Mouse (Mus musculus): ENCODE measurements around the gene B3glct. TPM values are rescaled to one million over a fixed set of nuclear protein-coding genes. Genes with fewer than 3 reads are reported as not detected.

The B3glct gene
- polyA plus RNA-seq, 1 experiment, result 28.9 TPM

DNA sequence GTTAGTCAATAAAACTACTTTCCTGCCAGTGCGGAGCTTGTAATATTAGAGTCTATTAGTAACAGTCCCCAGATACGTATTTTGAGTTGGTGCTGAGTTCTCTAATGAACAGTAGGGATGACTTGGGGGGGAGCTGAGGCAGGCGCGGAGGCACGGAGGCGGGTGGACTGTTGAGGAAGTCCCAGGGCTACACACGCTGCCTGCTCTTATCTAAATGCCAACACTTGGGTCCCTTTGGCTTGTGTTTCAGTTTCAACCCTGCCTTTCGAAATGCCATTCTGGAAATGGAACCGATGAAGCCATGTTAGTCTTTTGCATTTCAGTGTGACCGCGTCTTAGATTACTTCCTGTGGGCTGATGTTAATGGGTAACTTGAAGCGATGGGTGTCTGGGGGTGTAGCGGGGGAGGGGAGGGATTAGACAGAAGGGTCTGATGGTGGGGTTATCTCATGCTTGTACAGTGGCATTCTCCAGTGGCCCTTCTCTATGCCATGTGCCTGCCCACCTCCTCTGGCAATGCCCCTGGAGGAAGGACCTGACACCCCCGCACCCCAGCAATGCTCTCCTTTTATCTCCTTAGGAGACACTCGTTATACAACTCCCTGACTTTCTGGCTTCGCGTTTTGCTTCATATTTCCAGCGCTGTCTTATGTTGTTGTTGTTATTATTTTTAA lies 17.2 kb downstream of the B3glct start:
- Histone ChIP-seq H3K4me3 (ENCODE audit: insufficient read depth, low read length) (no peak overlapping the region), H3K4me1 (ENCODE audit: control insufficient read depth, insufficient read depth, low read length) (no peaks in the 10 kb centered on the region), H3K27ac (ENCODE audit: insufficient read depth, low read length) (no peak overlapping the region)
- TF ChIP-seq CTCF (IDR thresholded peaks at IDR 0.05; ENCODE audit: borderline replicate concordance, insufficient read depth, low read length), result no peak

- H3K27ac ChIP-seq (ENCODE audit: insufficient read depth, low read length), result no peak overlapping the region
- TF ChIP-seq POLR2A (IDR thresholded peaks at IDR 0.05; ENCODE audit: low read depth, low read length) (no peak), CTCF (IDR thresholded peaks at IDR 0.05; ENCODE audit: borderline replicate concordance, insufficient read depth, low read length) (no peak)
- no peak overlapping the region for H3K4me3 ChIP-seq (ENCODE audit: insufficient read depth, low read length)
These were observed 24.7 kb downstream of the B3glct start for GRCm38 (mm10) chr5:149702770-149703169.

GRCm38 (mm10) chr5:149711545-149711944 lies 33.5 kb downstream of the B3glct start:
- TF ChIP-seq CTCF (IDR thresholded peaks at IDR 0.05; ENCODE audit: borderline replicate concordance, insufficient read depth, low read length) (no peak), POLR2A (IDR thresholded peaks at IDR 0.05; ENCODE audit: low read depth, low read length) (no peak)
- Histone ChIP-seq H3K4me1 (ENCODE audit: control insufficient read depth, insufficient read depth, low read length) (no peaks in the 10 kb centered on the region), H3K27ac (ENCODE audit: insufficient read depth, low read length) (no peak overlapping the region), H3K4me3 (ENCODE audit: insufficient read depth, low read length) (no peak overlapping the region)

More at GRCm38 (mm10) chr5:149702770-149703169, 24.7 kb downstream of the B3glct start:
- no peaks in the 10 kb centered on the region for H3K4me1 ChIP-seq (ENCODE audit: control insufficient read depth, insufficient read depth, low read length)

DNA sequence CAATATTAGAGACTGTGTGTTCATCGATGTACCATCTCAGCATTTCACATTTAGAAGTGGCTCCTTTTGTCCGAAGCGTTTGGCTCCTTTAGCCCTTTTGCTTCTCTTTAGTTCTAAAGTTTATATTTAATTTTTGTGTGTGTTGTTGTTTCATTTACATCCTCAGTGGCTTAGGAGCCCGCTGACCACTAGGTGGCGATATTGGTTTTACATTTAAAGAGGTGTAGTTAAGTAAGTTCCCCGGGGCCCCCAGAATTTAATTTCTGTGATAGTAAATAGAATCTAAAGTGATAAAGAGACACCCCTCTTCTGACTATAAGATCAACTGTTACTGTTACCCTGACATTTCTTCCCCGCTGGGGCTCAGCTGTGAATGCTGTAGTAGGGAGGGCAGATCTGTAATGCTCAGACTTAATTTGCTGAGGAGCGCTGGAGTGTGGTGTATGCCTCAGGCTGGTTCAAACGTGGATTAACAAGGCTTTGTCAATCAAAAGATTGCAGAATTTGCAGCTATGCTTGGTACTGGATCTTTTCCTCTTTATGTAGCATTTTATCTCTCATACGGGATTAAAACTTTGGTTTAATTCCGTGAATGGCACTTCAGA lies 35.2 kb downstream of the B3glct start:
- no peak for TF ChIP-seq CTCF (IDR thresholded peaks at IDR 0.05; ENCODE audit: borderline replicate concordance, insufficient read depth, low read length)
- no peak for TF ChIP-seq POLR2A (IDR thresholded peaks at IDR 0.05; ENCODE audit: low read depth, low read length)
- H3K4me3 ChIP-seq (ENCODE audit: insufficient read depth, low read length), result no peak overlapping the region
- no peak overlapping the region for H3K27ac ChIP-seq (ENCODE audit: insufficient read depth, low read length)
- H3K4me1 ChIP-seq (ENCODE audit: control insufficient read depth, insufficient read depth, low read length), result no peaks in the 10 kb centered on the region

GRCm38 (mm10) chr5:149713834-149714233 lies 35.8 kb downstream of the B3glct start:
- TF ChIP-seq CTCF (IDR thresholded peaks at IDR 0.05; ENCODE audit: borderline replicate concordance, insufficient read depth, low read length), result no peak
- TF ChIP-seq POLR2A (IDR thresholded peaks at IDR 0.05; ENCODE audit: low read depth, low read length), result no peak
- Histone ChIP-seq H3K4me3 (ENCODE audit: insufficient read depth, low read length) (no peak overlapping the region), H3K4me1 (ENCODE audit: control insufficient read depth, insufficient read depth, low read length) (no peaks in the 10 kb centered on the region), H3K27ac (ENCODE audit: insufficient read depth, low read length) (no peak overlapping the region)

DNA sequence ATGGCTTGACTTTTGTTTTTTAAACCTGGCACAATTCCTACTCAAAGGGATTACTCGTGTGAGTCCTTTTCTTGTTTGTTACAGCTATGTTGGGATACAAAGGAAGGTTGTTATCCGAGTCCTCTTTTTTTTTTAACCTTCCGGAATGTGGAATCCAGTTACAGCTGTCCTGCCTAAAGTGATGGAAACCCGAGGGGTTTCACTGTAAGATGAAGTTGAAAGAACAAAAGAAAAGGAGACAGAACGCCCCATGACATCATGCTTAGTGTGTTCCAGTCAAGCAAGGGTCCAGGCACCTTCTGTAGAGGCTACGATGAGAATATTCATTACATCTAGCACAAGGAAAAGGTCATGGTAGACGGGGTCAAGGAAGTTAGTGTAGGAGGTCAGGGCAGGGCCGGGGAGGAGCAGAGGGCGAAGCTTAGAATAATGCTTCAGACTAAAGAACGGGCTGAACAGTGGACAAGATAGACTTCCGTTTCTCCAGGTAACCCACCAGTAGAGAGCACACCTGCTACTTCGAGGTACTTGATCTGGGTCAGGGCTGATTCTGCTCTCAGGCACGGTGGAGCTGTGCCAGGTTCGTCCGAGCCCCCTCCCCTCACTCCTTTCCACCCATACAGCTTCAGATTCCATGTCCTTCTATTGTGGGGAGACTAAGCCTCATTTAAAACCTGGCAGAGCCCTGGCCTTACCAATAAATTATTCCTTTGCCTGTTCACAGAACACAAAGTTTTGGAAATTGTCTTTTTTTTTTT lies 37.7 kb downstream of the B3glct start:
- no peak for TF ChIP-seq POLR2A (IDR thresholded peaks at IDR 0.05; ENCODE audit: low read depth, low read length)
- no peak for TF ChIP-seq CTCF (IDR thresholded peaks at IDR 0.05; ENCODE audit: borderline replicate concordance, insufficient read depth, low read length)
- H3K27ac ChIP-seq (ENCODE audit: insufficient read depth, low read length), result no peak overlapping the region
- H3K4me3 ChIP-seq (ENCODE audit: insufficient read depth, low read length), result no peak overlapping the region
- no peaks in the 10 kb centered on the region for H3K4me1 ChIP-seq (ENCODE audit: control insufficient read depth, insufficient read depth, low read length)

DNA sequence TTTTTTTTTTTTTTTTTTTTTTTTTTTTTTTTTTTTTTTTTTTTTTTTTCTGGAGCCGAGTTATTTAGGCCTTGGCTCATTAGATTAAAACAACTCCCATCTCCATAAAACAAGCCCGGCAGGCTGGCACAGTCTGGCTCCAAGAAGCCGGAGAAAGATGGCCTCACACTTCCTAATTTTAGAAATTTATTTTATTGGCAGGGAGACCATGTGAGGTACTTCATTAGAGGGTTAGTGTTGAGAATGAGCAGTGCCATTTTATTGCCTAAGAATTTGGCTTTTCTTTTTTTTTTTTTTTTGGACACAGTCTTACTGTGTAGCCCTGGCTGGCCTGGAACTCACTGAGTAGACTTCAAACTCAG lies 38.3 kb downstream of the B3glct start:
- H3K4me3 ChIP-seq (ENCODE audit: insufficient read depth, low read length), result no peak overlapping the region
- no peak overlapping the region for H3K27ac ChIP-seq (ENCODE audit: insufficient read depth, low read length)
- H3K4me1 ChIP-seq (ENCODE audit: control insufficient read depth, insufficient read depth, low read length), result no peaks in the 10 kb centered on the region
- no peak for TF ChIP-seq CTCF (IDR thresholded peaks at IDR 0.05; ENCODE audit: borderline replicate concordance, insufficient read depth, low read length)
- no peak for TF ChIP-seq POLR2A (IDR thresholded peaks at IDR 0.05; ENCODE audit: low read depth, low read length)

- H3K4me3 ChIP-seq (ENCODE audit: insufficient read depth, low read length), result no peak overlapping the region
- TF ChIP-seq CTCF (IDR thresholded peaks at IDR 0.05; ENCODE audit: borderline replicate concordance, insufficient read depth, low read length), result peak; percentile 25; the same call in 1 of the 2 replicates
- TF ChIP-seq POLR2A (IDR thresholded peaks at IDR 0.05; ENCODE audit: low read depth, low read length), result no peak
- H3K27ac ChIP-seq (ENCODE audit: insufficient read depth, low read length), result no peak overlapping the region
- H3K4me1 ChIP-seq (ENCODE audit: control insufficient read depth, insufficient read depth, low read length), result no peaks in the 10 kb centered on the region
These were observed 53.7 kb downstream of the B3glct start for GRCm38 (mm10) chr5:149731776-149732175.

DNA sequence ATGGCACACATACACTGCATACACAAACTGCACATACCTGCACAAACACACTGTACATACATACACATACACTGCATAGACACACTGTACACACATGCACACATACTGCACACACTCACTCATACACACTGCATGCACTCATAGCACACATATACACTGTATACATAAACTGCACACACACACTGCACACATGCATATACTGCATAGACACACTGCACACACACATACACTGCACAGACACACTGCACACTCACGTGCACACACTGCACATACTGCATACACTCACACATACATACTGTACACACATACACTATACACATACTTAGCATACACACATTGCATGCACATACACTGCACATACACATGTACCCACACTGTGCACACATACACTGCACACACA lies 59.2 kb downstream of the B3glct start:
- H3K27ac ChIP-seq (ENCODE audit: insufficient read depth, low read length), result no peak overlapping the region
- H3K4me3 ChIP-seq (ENCODE audit: insufficient read depth, low read length), result no peak overlapping the region
- H3K4me1 ChIP-seq (ENCODE audit: control insufficient read depth, insufficient read depth, low read length), result no peaks in the 10 kb centered on the region
- TF ChIP-seq CTCF (IDR thresholded peaks at IDR 0.05; ENCODE audit: borderline replicate concordance, insufficient read depth, low read length) (no peak), POLR2A (IDR thresholded peaks at IDR 0.05; ENCODE audit: low read depth, low read length) (no peak)

- no peak for TF ChIP-seq CTCF (IDR thresholded peaks at IDR 0.05; ENCODE audit: borderline replicate concordance, insufficient read depth, low read length)
- TF ChIP-seq POLR2A (IDR thresholded peaks at IDR 0.05; ENCODE audit: low read depth, low read length), result no peak
- no peaks in the 10 kb centered on the region for H3K4me1 ChIP-seq (ENCODE audit: control insufficient read depth, insufficient read depth, low read length)
- no peak overlapping the region for H3K27ac ChIP-seq (ENCODE audit: insufficient read depth, low read length)
- H3K4me3 ChIP-seq (ENCODE audit: insufficient read depth, low read length), result no peak overlapping the region
These were observed 62.1 kb downstream of the B3glct start for GRCm38 (mm10) chr5:149740145-149740544.
